In the genomic region with DNA sequence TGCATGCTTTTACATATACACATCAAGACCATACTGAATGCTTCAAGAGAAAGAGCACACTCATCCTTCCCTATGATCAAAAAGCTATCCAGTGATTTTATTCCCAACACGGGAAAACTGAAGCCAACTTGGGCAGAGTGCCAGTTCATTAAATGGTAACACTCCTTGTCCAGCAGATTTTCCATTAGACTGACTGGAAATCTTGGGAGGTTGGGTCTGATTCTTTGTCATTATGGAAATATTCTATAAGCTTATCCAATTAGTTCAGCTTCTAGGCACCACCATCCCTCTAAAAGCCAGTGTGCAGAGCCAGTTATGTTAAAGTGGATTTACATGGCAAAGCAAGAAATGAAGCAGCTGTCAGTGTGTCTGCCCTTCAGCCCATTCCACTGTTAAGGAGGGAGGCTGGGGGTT, we compare ENCODE assay signal across 17 mouse cellular contexts. TPM values are rescaled to one million over a fixed set of nuclear protein-coding genes. Genes with fewer than 3 reads are reported as not detected.
DNase-seq lines count a peak whose midpoint lies in the region; ATAC-seq lines count a peak whose summit lies in the region.
"Had no signal": no experiment of that assay in that cellular context is flagged by ENCODE, and none has a peak within 500 bp of the region (broad histone marks: within the 10 kb centered on the region; RNA-seq: fewer than 3 reads in every experiment).

No protein-coding gene starts in this region.

- 39% methylated on average over 1 of the region's 1 CpGs for WGBS in forebrain, embryonic 11.5 days
- WGBS in forebrain, embryonic 10.5 days, result 86% methylated on average over 1 of the region's 1 CpGs
- WGBS in lung, embryonic 15.5 days, result 25% methylated on average over 1 of the region's 1 CpGs
- 14% methylated on average over 1 of the region's 1 CpGs for WGBS in hindbrain, embryonic 16.5 days
- WGBS in stomach, embryonic 16.5 days, result 36% methylated on average over 1 of the region's 1 CpGs

- no peak for DNase-seq in forebrain, embryonic 11.5 days (ENCODE audit: low spot score)
- DNase-seq in forebrain, embryonic 10.5 days (ENCODE audit: extremely low spot score, low spot score), result no peak
- no peak for DNase-seq in lung, postnatal 4 days
- DNase-seq in thymus, postnatal 14 days, result no peak
- no peak for DNase-seq in adrenal gland, adult 18-20 months (ENCODE audit: low spot score in 2 of 2)
- DNase-seq: adrenal gland, postnatal 14 days; cerebellum, adult 2 months; lung, postnatal 36 days; thymus, adult 18-20 months had no signal

- no peaks in the 10 kb centered on the region for H3K27me3 ChIP-seq in forebrain, embryonic 11.5 days (ENCODE audit: control insufficient read depth, insufficient read depth, low read length)
- H3K27me3 ChIP-seq in forebrain, embryonic 10.5 days (ENCODE audit: poor library complexity, severe bottlenecking), result no peaks in the 10 kb centered on the region
- H3K27me3 ChIP-seq in lung, embryonic 15.5 days, result no peaks in the 10 kb centered on the region
- H3K27me3 ChIP-seq in hindbrain, embryonic 16.5 days (replicated peaks; ENCODE audit: control insufficient read depth, insufficient read depth, low read length), result no peaks in the 10 kb centered on the region
- H3K27me3 ChIP-seq in stomach, embryonic 16.5 days (ENCODE audit: control insufficient read depth, insufficient read depth, low read length), result no peaks in the 10 kb centered on the region
- H3K27me3 ChIP-seq: neural tube, embryonic 12.5 days had no signal

- no peaks in the 10 kb centered on the region for H3K9me3 ChIP-seq in forebrain, embryonic 11.5 days (ENCODE audit: control insufficient read depth, low read length)
- H3K9me3 ChIP-seq in forebrain, embryonic 10.5 days, result no peaks in the 10 kb centered on the region
- H3K9me3 ChIP-seq in lung, embryonic 15.5 days, result no peaks in the 10 kb centered on the region
- no peaks in the 10 kb centered on the region for H3K9me3 ChIP-seq in hindbrain, embryonic 16.5 days (ENCODE audit: control insufficient read depth, low read length)
- no peaks in the 10 kb centered on the region for H3K9me3 ChIP-seq in stomach, embryonic 16.5 days (replicated peaks; ENCODE audit: control insufficient read depth, low read length)
- H3K9me3 ChIP-seq: neural tube, embryonic 12.5 days had no signal

- H3K4me3 ChIP-seq in forebrain, embryonic 11.5 days (ENCODE audit: low read depth, low read length), result no peak overlapping the region
- no peak overlapping the region for H3K4me3 ChIP-seq in forebrain, embryonic 10.5 days
- no peak overlapping the region for H3K4me3 ChIP-seq in lung, embryonic 15.5 days
- H3K4me3 ChIP-seq in hindbrain, embryonic 16.5 days (ENCODE audit: low read length), result no peak overlapping the region
- no peak overlapping the region for H3K4me3 ChIP-seq in stomach, embryonic 16.5 days (replicated peaks; ENCODE audit: low read length)
- H3K4me3 ChIP-seq: neural tube, embryonic 12.5 days had no signal

- H3K27ac ChIP-seq in forebrain, embryonic 11.5 days (ENCODE audit: low read depth, low read length), result 0 out of 2 replicates have a peak overlapping the region, but pooled peaks have one; percentile 15
- H3K27ac ChIP-seq in forebrain, embryonic 10.5 days, result no peak overlapping the region
- H3K27ac ChIP-seq in lung, embryonic 15.5 days, result no peak overlapping the region
- no peak overlapping the region for H3K27ac ChIP-seq in hindbrain, embryonic 16.5 days (ENCODE audit: low read depth, low read length)
- H3K27ac ChIP-seq in stomach, embryonic 16.5 days (ENCODE audit: low read length), result no peak overlapping the region
- H3K27ac ChIP-seq: neural tube, embryonic 12.5 days had no signal

- ATAC-seq in forebrain, embryonic 11.5 days (replicated peaks; ENCODE audit: low FRiP score), result peak; percentile 64
- 0 out of 2 replicates have a peak, but pooled peaks have one; percentile 23 for ATAC-seq in lung, embryonic 15.5 days (ENCODE audit: borderline replicate concordance, extremely low read depth, low FRiP score, low TSS enrichment)
- peak; percentile 89 for ATAC-seq in hindbrain, embryonic 16.5 days
- ATAC-seq in stomach, embryonic 16.5 days (ENCODE audit: insufficient read depth, low FRiP score), result peak; percentile 40; the same call in 1 of the 2 replicates

- H3K9ac ChIP-seq in forebrain, embryonic 11.5 days (ENCODE audit: low read length), result no peak overlapping the region
- H3K9ac ChIP-seq in lung, embryonic 15.5 days, result no peak overlapping the region
- no peak overlapping the region for H3K9ac ChIP-seq in hindbrain, embryonic 16.5 days (ENCODE audit: low read depth, low read length)
- H3K9ac ChIP-seq in stomach, embryonic 16.5 days (ENCODE audit: low read length), result no peak overlapping the region
- H3K9ac ChIP-seq: neural tube, embryonic 12.5 days had no signal

- no peak overlapping the region for H3K4me2 ChIP-seq in forebrain, embryonic 11.5 days (ENCODE audit: low read depth, low read length, severe bottlenecking)
- no peak overlapping the region for H3K4me2 ChIP-seq in lung, embryonic 15.5 days
- no peak overlapping the region for H3K4me2 ChIP-seq in hindbrain, embryonic 16.5 days (ENCODE audit: low read length)
- no peak overlapping the region for H3K4me2 ChIP-seq in stomach, embryonic 16.5 days (ENCODE audit: low read depth, low read length)
- H3K4me2 ChIP-seq: neural tube, embryonic 12.5 days had no signal

- H3K36me3 ChIP-seq in forebrain, embryonic 11.5 days (ENCODE audit: control insufficient read depth, insufficient read depth, low read length), result no peaks in the 10 kb centered on the region
- H3K36me3 ChIP-seq in forebrain, embryonic 10.5 days (replicated peaks), result no peaks in the 10 kb centered on the region
- no peaks in the 10 kb centered on the region for H3K36me3 ChIP-seq in lung, embryonic 15.5 days
- no peaks in the 10 kb centered on the region for H3K36me3 ChIP-seq in hindbrain, embryonic 16.5 days (ENCODE audit: control insufficient read depth, insufficient read depth, low read length)
- H3K36me3 ChIP-seq in stomach, embryonic 16.5 days (ENCODE audit: control insufficient read depth, insufficient read depth, low read length), result no peaks in the 10 kb centered on the region
- H3K36me3 ChIP-seq: neural tube, embryonic 12.5 days had no signal

- no peaks in the 10 kb centered on the region for H3K4me1 ChIP-seq in forebrain, embryonic 11.5 days (replicated peaks; ENCODE audit: control insufficient read depth, insufficient read depth, low read length)
- peaks cover 15% of the 10 kb centered on the region for H3K4me1 ChIP-seq in forebrain, embryonic 10.5 days
- 0 out of 2 replicates have a peak, but pooled peaks cover 4% of the 10 kb centered on the region for H3K4me1 ChIP-seq in lung, embryonic 15.5 days
- no peaks in the 10 kb centered on the region; the same call in 1 of the 2 replicates for H3K4me1 ChIP-seq in hindbrain, embryonic 16.5 days (ENCODE audit: control insufficient read depth, insufficient read depth, low read depth, low read length)
- 0 out of 2 replicates have a peak, but pooled peaks cover 4% of the 10 kb centered on the region for H3K4me1 ChIP-seq in stomach, embryonic 16.5 days (ENCODE audit: control insufficient read depth, insufficient read depth, low read length)
- H3K4me1 ChIP-seq: neural tube, embryonic 12.5 days had no signal

RNA-seq across cellular contexts. Expression of a gene that starts 16.3 kb away (rescaled TPM):
- 5.3 and 6.6 TPM in 2 replicates for polyA plus RNA-seq in forebrain, embryonic 11.5 days (2014; fragmentation: Nextera tagmentation; extraction: Ambion mirVana)
- polyA plus RNA-seq in forebrain, embryonic 10.5 days (2016; fragmentation: Nextera tagmentation; extraction: Ambion mirVana), result 1.0 and 1.7 TPM in 2 replicates
- polyA plus RNA-seq in lung, embryonic 15.5 days (2015; fragmentation: Nextera tagmentation; extraction: Ambion mirVana), result 7.8 and 9.0 TPM in 2 replicates
- 9.6 and 10.7 TPM in 2 replicates for polyA plus RNA-seq in hindbrain, embryonic 16.5 days (2015; fragmentation: Nextera tagmentation; extraction: Ambion mirVana)
- polyA plus RNA-seq in stomach, embryonic 16.5 days (2015; fragmentation: Nextera tagmentation; extraction: Ambion mirVana), result 7.7 and 9.5 TPM in 2 replicates
- 10 to 100 TPM; 30.6 to 45.9 TPM for total RNA-seq in adrenal gland, adult 18-20 months (2021)
- total RNA-seq: MEL had no signal

RNA-seq across cellular contexts. Expression of a gene that starts 17.0 kb away (rescaled TPM):
- not detected in 2 replicates for polyA plus RNA-seq in forebrain, embryonic 11.5 days (2014; fragmentation: Nextera tagmentation; extraction: Ambion mirVana)
- polyA plus RNA-seq in forebrain, embryonic 10.5 days (2016; fragmentation: Nextera tagmentation; extraction: Ambion mirVana), result not detected in 2 replicates
- polyA plus RNA-seq in lung, embryonic 15.5 days (2015; fragmentation: Nextera tagmentation; extraction: Ambion mirVana), result not detected in 2 replicates
- not detected in 2 replicates for polyA plus RNA-seq in hindbrain, embryonic 16.5 days (2015; fragmentation: Nextera tagmentation; extraction: Ambion mirVana)
- polyA plus RNA-seq in stomach, embryonic 16.5 days (2015; fragmentation: Nextera tagmentation; extraction: Ambion mirVana), result not detected in 2 replicates
- total RNA-seq in adrenal gland, adult 18-20 months (2021), result under 1 TPM in 1 of 2 experiments, not detected in 1; 0.29 TPM
- total RNA-seq: adrenal gland, postnatal 14 days; layer of hippocampus, adult 18-20 months; MEL had no signal
- polyA plus RNA-seq: cerebellum, adult 2 months; gonadal fat pad, adult 2 months; liver, adult 2 months; neural tube, embryonic 12.5 days had no signal

Comparison
In these comparisons a context has a peak if more than half of its experiments do, and no peak if none do; other contexts are left out.
1. ATAC-seq: peak in every context shown above with its lines; median percentile 89 in hindbrain, embryonic 16.5 days; 64 in forebrain, embryonic 11.5 days; 40 in stomach, embryonic 16.5 days; 23 in lung, embryonic 15.5 days.